Mouse (Mus musculus) layer of hippocampus, adult 9-11 months (tissue): ENCODE results near the gene Lbx2.

ENCODE experiments used
- DNase-seq: peaks from one replicate; pipeline ENCODE4 v3.0.0; 2022

Gene Lbx2

GRCm38 (mm10) chr6:83071220-83071619 is 14.9 kb upstream of the Lbx2 start:
- no peak for DNase-seq

GRCm38 (mm10) chr6:83074979-83075378 is 11.2 kb upstream of the Lbx2 start:
- DNase-seq, result no peak

GRCm38 (mm10) chr6:83077630-83078323 is 8.4 kb upstream of the Lbx2 start, which contains the start of gene Pcgf1:
Pcgf1 (plus strand) TSS chr6:83077869.
- peak; percentile 67 for DNase-seq

- DNase-seq, result peak; percentile 98
Observed at GRCm38 (mm10) chr6:83078324-83078858, 7.8 kb upstream of the Lbx2 start.

- no peak for DNase-seq
Observed at GRCm38 (mm10) chr6:83080210-83080609, 6.0 kb upstream of the Lbx2 start.

GRCm38 (mm10) chr6:83083497-83083896 is 2.7 kb upstream of the Lbx2 start:
- no peak for DNase-seq

- no peak for DNase-seq
Observed at GRCm38 (mm10) chr6:83084477-83084876, 1.7 kb upstream of the Lbx2 start.

GRCm38 (mm10) chr6:83087205-83087925 is 1.2 kb downstream of the Lbx2 start:
- DNase-seq, result no peak

- DNase-seq, result no peak
Observed at GRCm38 (mm10) chr6:83087926-83088260, 1.7 kb downstream of the Lbx2 start.

GRCm38 (mm10) chr6:83092416-83093127 is 6.4 kb downstream of the Lbx2 start:
- DNase-seq, result no peak

GRCm38 (mm10) chr6:83095968-83096367 is 9.8 kb downstream of the Lbx2 start:
- DNase-seq, result no peak

- no peak for DNase-seq
Observed at GRCm38 (mm10) chr6:83098411-83098810, 12.2 kb downstream of the Lbx2 start.

GRCm38 (mm10) chr6:83101316-83101687 is 15.1 kb downstream of the Lbx2 start, which contains the start of the genes Ccdc142 and Gm42688:
Ccdc142 (plus strand) TSS chr6:83101601.
Gm42688 (plus strand) TSS chr6:83101617.
- peak; percentile 93 for DNase-seq

GRCm38 (mm10) chr6:83101688-83102556 is 15.8 kb downstream of the Lbx2 start:
- peak; percentile 62 for DNase-seq

GRCm38 (mm10) chr6:83103130-83103650 is 17.0 kb downstream of the Lbx2 start:
- DNase-seq, result no peak

- DNase-seq, result peak; percentile 81
Observed at GRCm38 (mm10) chr6:83104158-83104557, 18.0 kb downstream of the Lbx2 start.

- peak; percentile 53 for DNase-seq
Observed at GRCm38 (mm10) chr6:83107566-83108400, 21.6 kb downstream of the Lbx2 start.

- peak; percentile 72 for DNase-seq
Observed at GRCm38 (mm10) chr6:83108762-83109668, 22.8 kb downstream of the Lbx2 start, which contains the start of gene Mrpl53. Mrpl53 (plus strand) TSS chr6:83109040.

GRCm38 (mm10) chr6:83111510-83112136 is 25.5 kb downstream of the Lbx2 start:
- DNase-seq, result no peak
